Mouse (Mus musculus) intestine, embryonic 16.5 days (tissue): ENCODE results near the gene Mrtfb. TPM values are rescaled to one million over a fixed set of nuclear protein-coding genes. Genes with fewer than 3 reads are reported as not detected.
"Not testable (repeated sequence)": the region's sequence is repeated elsewhere in the genome, so short reads cannot be mapped to it uniquely, and the experiment has no call there.

Experiments
- ATAC-seq: fragments of 200-750 bp; cut with Nextera tagmentation; 2 replicates; pipeline ENCODE4 v1.8.0; 2017; ENCODE audit warnings: moderate TSS enrichment, moderate library complexity
- H3K27ac ChIP-seq: fragments of 300-500 bp; sonication (generic); 2 replicates; pipeline ENCODE4 v1.5.1; 2014; ENCODE audit warnings: mild to moderate bottlenecking, low read length
- H3K27me3 ChIP-seq: fragments of 300-500 bp; sonication (generic); replicated peaks from 2 replicates; pipeline ENCODE4 v1.6.1; 2014; ENCODE audit warnings: low read length, control low read depth, mixed read lengths; ENCODE audit not compliant: control insufficient read depth, insufficient read depth
- H3K36me3 ChIP-seq: fragments of 300-500 bp; sonication (generic); 2 replicates; pipeline ENCODE4 v1.6.1; 2014; ENCODE audit warnings: low read length, control low read depth; ENCODE audit not compliant: control insufficient read depth, insufficient read depth
- H3K4me1 ChIP-seq: fragments of 300-500 bp; sonication (generic); 2 replicates; pipeline ENCODE4 v1.6.1; 2014; ENCODE audit warnings: low read length, control low read depth, mixed read lengths; ENCODE audit not compliant: control insufficient read depth, insufficient read depth
- H3K4me2 ChIP-seq: fragments of 300-500 bp; sonication (generic); 2 replicates; pipeline ENCODE4 v1.6.1; 2014; ENCODE audit warnings: low read depth, low read length, control low read depth
- H3K4me3 ChIP-seq: fragments of 300-500 bp; sonication (generic); 2 replicates; pipeline ENCODE4 v1.5.1; 2014; ENCODE audit warnings: mild to moderate bottlenecking, low read length
- H3K9ac ChIP-seq: fragments of 300-500 bp; sonication (generic); 2 replicates; pipeline ENCODE4 v1.6.1; 2014; ENCODE audit warnings: low read depth, low read length
- H3K9me3 ChIP-seq: fragments of 300-500 bp; sonication (generic); 2 replicates; pipeline ENCODE4 v1.6.1; 2016; ENCODE audit warnings: low read length, control low read depth; ENCODE audit not compliant: control insufficient read depth
- WGBS: fragments of 180-500 bp; shearing (Covaris S2); extraction: QIAGEN DNeasy Blood & Tissue Kit; methylation state at CpG from one replicate; pipeline ENCODE4 v1.1.7; 2014; 5-methylcytosine and 5-hydroxymethylcytosine counted together
- polyA plus RNA-seq: library from polyadenylated mRNA; unstranded; fragments of >200 nt; fragmentation: Nextera tagmentation; extraction: Ambion mirVana; gene quantifications from 2 replicates; pipeline ENCODE4 v1.2.1, GENCODE M21; 2015

The Mrtfb gene
- polyA plus RNA-seq, 1 experiment from 2014 or later = 15.2 TPM

DNA sequence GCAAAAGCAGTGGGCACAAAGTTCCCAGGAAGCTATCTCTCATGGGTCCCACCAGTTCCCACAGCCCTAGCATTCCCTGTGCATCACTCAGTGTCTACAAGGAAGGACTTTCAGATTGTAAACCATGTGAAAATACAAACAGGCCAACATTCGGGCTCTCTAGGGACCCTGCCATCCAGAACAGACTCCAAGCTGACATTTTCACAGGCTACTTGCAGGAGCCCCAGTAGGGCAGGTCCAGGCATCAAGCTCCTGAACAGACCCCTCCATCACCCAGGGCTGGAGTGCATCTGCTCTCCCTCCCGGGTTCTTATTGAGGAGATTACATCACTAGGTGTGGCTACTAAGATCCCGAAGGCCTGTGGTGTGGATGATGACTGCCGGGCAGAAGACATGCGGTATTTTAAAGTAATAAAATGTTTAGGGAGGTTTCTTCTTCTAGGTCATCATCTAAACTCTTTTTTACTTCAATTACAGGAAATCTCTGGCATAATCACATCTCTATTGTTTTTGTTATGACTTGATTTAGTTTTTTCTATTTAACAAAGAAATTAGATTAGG lies 77.6 kb downstream of the Mrtfb start:
- ATAC-seq = no peak
- no peaks in the 10 kb centered on the region for H3K9me3 ChIP-seq
- 0 out of 2 replicates have a peak, but pooled peaks cover 5% of the 10 kb centered on the region for H3K4me1 ChIP-seq
- H3K9ac ChIP-seq = no peak overlapping the region
- no peaks in the 10 kb centered on the region for H3K36me3 ChIP-seq
- H3K4me2 ChIP-seq = no peak overlapping the region
- 75% methylated on average over 5 of the region's 5 CpGs for WGBS
- no peak overlapping the region for H3K4me3 ChIP-seq
- no peaks in the 10 kb centered on the region for H3K27me3 ChIP-seq
- no peak overlapping the region for H3K27ac ChIP-seq

DNA sequence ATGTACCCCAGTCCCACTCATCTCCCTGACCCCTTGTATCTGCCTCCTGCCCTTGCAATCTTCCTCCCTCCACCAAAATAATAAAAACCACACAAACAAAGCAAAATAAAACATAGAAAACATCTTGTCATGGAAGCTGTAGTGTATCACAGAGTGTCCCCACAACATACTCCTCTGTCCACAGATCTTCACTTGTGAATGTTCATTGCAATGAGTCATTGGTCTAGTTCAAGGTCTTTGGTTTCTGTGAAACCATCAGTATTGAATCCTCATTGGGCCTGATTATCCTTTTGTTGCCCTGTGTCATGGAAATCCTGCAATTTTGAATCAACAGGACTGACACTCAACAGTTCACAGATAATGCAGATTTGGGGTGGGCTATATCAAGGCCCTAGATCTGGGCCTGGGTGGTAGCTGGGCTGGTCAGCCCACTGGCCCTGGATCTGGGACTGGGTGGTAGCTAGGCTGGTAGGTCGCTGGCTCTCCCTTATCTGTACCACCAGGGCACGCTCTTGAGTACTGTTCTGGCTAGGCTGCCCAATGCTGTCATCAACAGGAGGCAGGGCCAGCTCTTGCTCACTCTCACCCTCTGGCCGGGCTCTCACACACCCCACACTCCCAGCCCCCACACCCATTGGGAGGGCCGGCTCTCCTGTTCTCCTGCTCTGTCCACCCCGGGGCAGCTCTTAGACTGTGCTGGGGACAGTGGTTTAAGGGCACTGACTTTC lies 80.4 kb downstream of the Mrtfb start:
- no peak overlapping the region for H3K4me3 ChIP-seq
- H3K27me3 ChIP-seq = no peaks in the 10 kb centered on the region
- H3K36me3 ChIP-seq = no peaks in the 10 kb centered on the region
- H3K9me3 ChIP-seq = no peaks in the 10 kb centered on the region
- no peak for ATAC-seq
- 0 out of 2 replicates have a peak, but pooled peaks cover 3% of the 10 kb centered on the region for H3K4me1 ChIP-seq
- H3K4me2 ChIP-seq = no peak overlapping the region
- H3K9ac ChIP-seq = no peak overlapping the region
- H3K27ac ChIP-seq = no peak overlapping the region
- 79% methylated on average over 5 of the region's 5 CpGs for WGBS

- Histone ChIP-seq H3K4me1 (0 out of 2 replicates have a peak, but pooled peaks cover 3% of the 10 kb centered on the region), H3K4me2 (no peak overlapping the region), H3K36me3 (no peaks in the 10 kb centered on the region), H3K4me3 (no peak overlapping the region), H3K9ac (no peak overlapping the region), H3K27me3 (no peaks in the 10 kb centered on the region), H3K27ac (no peak overlapping the region), H3K9me3 (no peaks in the 10 kb centered on the region)
- WGBS = 81% methylated on average over 4 of the region's 4 CpGs
- no peak for ATAC-seq
Measured at GRCm38 (mm10) chr16:13338094-13338493, 81.8 kb downstream of the Mrtfb start.

GRCm38 (mm10) chr16:13339433-13339832 lies 83.2 kb downstream of the Mrtfb start:
- ATAC-seq = no peak
- 89% methylated on average over 6 of the region's 6 CpGs for WGBS
- H3K4me3 ChIP-seq = no peak overlapping the region

GRCm38 (mm10) chr16:13345822-13346221 lies 89.5 kb downstream of the Mrtfb start:
- H3K9me3 ChIP-seq, H3K4me3 ChIP-seq, H3K4me1 ChIP-seq, H3K4me2 ChIP-seq, H3K27me3 ChIP-seq, H3K9ac ChIP-seq, H3K36me3 ChIP-seq, ATAC-seq, H3K27ac ChIP-seq: not testable (repeated sequence)
- 96% methylated on average over 2 of the region's 2 CpGs for WGBS

More at GRCm38 (mm10) chr16:13339433-13339832, 83.2 kb downstream of the Mrtfb start:
- H3K4me2 ChIP-seq = no peak overlapping the region
- no peaks in the 10 kb centered on the region for H3K36me3 ChIP-seq
- no peak overlapping the region for H3K27ac ChIP-seq
- H3K4me1 ChIP-seq = no peaks in the 10 kb centered on the region
- no peaks in the 10 kb centered on the region for H3K27me3 ChIP-seq
- no peaks in the 10 kb centered on the region for H3K9me3 ChIP-seq
- no peak overlapping the region for H3K9ac ChIP-seq

- no peaks in the 10 kb centered on the region for H3K27me3 ChIP-seq
- H3K9ac ChIP-seq = no peak overlapping the region
- H3K9me3 ChIP-seq = no peaks in the 10 kb centered on the region
- H3K4me3 ChIP-seq = no peak overlapping the region
- no peak overlapping the region for H3K27ac ChIP-seq
- H3K4me1 ChIP-seq = peaks cover 8% of the 10 kb centered on the region
- 90% methylated on average over 4 of the region's 4 CpGs for WGBS
- no peak for ATAC-seq
- no peaks in the 10 kb centered on the region for H3K36me3 ChIP-seq
- H3K4me2 ChIP-seq = no peak overlapping the region
Measured at GRCm38 (mm10) chr16:13350729-13351128, 94.4 kb downstream of the Mrtfb start.

DNA sequence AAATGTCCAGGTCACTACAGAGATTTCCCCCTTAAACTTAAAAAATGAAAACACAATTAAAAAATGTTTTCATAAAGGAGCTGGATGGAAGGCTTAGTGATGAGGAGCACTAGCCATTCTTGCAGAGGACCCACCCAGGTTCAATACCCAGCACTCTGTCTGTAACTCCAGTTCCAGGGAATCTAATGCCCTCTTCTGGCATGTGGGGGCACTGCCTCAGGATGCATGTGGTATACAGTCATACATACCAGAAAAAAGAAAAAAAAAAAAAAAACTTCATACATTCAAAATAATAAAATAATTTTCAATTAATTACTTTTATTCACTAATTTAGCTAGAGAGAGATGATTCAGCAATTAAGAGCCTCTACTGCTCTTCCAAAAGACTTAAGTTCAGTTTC lies 95.0 kb downstream of the Mrtfb start:
- Histone ChIP-seq H3K27ac (no peak overlapping the region), H3K36me3 (no peaks in the 10 kb centered on the region), H3K4me2 (no peak overlapping the region), H3K4me1 (peaks cover 8% of the 10 kb centered on the region), H3K9ac (no peak overlapping the region), H3K27me3 (no peaks in the 10 kb centered on the region), H3K9me3 (no peaks in the 10 kb centered on the region), H3K4me3 (no peak overlapping the region)
- ATAC-seq = 0 out of 2 replicates have a peak, but pooled peaks have one; percentile 40

GRCm38 (mm10) chr16:13353927-13354326 lies 97.6 kb downstream of the Mrtfb start:
- no peak overlapping the region for H3K27ac ChIP-seq
- no peak overlapping the region for H3K4me3 ChIP-seq
- H3K4me1 ChIP-seq = peaks cover 30% of the 10 kb centered on the region
- WGBS = 60% methylated on average over 4 of the region's 4 CpGs
- no peak overlapping the region for H3K4me2 ChIP-seq
- no peaks in the 10 kb centered on the region for H3K9me3 ChIP-seq
- ATAC-seq = no peak
- no peaks in the 10 kb centered on the region for H3K36me3 ChIP-seq
- H3K27me3 ChIP-seq = no peaks in the 10 kb centered on the region
- no peak overlapping the region for H3K9ac ChIP-seq

DNA sequence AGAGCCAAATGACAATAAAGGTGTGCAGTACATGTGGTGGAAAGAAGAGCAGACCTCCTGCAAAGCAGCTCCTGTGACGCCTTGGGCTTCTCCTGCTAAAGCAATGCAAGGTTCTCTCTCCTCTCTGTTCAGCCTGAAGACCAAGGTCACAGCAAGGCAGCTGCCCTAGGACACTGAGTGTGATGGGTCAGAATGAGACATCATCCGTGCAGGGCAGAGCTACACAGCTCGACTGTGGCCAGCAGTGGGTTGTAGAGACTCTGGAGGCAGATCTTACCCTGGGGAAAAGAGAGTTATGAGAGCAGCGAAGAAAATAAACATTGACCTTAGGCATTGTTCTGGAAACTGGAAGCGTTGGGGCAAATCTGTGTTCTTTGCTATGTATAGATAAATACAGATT lies 98.2 kb downstream of the Mrtfb start:
- Histone ChIP-seq H3K4me3 (no peak overlapping the region), H3K4me1 (peaks cover 33% of the 10 kb centered on the region), H3K27ac (no peak overlapping the region), H3K9me3 (no peaks in the 10 kb centered on the region), H3K27me3 (no peaks in the 10 kb centered on the region), H3K4me2 (no peak overlapping the region), H3K36me3 (no peaks in the 10 kb centered on the region), H3K9ac (no peak overlapping the region)
- no peak for ATAC-seq
- WGBS = 56% methylated on average over 5 of the region's 5 CpGs
